Mouse (Mus musculus): ENCODE results near the gene Dnajb4.

DNA sequence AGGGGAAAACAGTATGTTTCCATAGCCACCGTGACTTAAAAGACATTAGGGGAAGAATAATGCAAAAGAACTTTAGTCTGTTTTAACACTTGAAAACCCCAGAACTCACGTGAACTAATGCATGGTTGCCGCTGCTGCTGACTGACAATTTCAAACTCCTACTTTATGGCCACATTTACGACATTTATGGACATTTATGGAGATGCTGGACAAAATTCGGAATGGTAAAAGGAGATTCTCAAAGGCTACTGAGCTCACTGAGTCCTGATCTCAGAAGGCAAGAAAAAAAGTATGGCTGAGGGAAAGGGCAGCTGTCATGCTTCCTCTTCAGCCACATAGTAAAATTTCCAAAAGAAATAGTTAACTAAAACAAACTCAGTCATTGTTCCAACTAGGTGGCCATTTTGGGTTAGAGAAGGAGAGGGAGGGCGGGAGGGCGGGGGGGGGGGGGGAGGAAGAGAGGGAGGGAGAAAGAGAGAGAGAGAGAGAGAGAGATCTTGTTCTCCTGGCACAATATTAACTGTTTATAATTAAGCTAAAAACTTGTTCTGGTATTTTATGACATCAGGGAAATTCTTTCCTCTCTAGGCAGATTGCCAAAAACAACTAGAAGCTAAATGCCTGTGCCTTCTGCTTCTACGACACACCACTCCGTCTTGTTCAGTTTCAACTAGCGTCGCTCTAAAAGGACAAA is 17.7 kb downstream of the Dnajb4 start:
- TF ChIP-seq CTCF (IDR thresholded peaks at IDR 0.05; ENCODE audit: low read depth, low read length) (no peak), POLR2A (IDR thresholded peaks at IDR 0.05; ENCODE audit: borderline replicate concordance, low read depth, low read length) (no peak)
